Mouse (Mus musculus): Measurements from ENCODE around the gene Ndst2.

DNA sequence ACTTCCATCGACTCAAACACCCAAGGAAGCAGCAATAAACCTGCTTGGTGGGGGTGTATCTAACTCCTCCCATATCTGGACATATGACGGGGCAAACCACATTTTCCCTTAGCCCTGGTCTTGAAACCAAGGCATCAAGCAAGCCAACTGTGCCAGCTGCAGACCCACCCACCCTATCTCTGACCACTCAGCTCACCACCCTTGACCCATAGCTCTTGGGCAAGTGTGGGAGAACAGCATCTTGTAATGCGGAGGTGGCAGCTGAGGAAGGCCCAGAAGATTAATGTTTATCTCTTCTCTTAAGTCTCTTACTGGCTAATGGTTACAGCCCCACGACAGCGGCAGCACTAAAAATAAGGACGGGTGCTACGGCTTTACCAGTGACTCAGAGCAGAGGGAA lies 48.5 kb upstream of the Ndst2 start:
- TF ChIP-seq CTCF (IDR thresholded peaks at IDR 0.05; ENCODE audit: low read depth) (no peak), EP300 (IDR thresholded peaks at IDR 0.05; ENCODE audit: low read depth) (no peak)
